41 mouse cellular contexts compared by ENCODE assay signal in the genomic region with DNA sequence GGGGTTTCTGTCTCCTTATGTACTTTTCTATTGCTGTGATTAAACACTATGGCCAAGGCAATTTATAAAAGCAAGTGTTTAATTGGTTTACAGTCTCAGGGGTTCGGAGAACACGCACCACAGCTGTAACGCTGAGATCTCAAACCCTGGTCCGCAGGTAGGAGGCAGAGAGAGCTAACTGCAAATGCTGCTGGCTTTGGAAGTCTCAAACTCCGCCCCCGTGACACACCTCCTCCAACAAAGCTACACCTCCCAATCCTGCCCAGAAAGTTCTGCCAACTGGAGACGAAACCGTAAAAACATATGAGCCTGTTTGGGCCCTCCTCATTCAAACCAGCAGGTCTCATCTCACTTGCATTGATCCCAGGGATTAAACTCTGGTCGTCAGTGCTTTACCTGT. TPM values are rescaled to one million over a fixed set of nuclear protein-coding genes. Genes with fewer than 3 reads are reported as not detected.
"Had no signal": no experiment of that assay in that cellular context is flagged by ENCODE, and none has a peak within 500 bp of the region (broad histone marks: within the 10 kb centered on the region; RNA-seq: fewer than 3 reads in every experiment).

No protein-coding gene starts in this region.

- H3K9me3 ChIP-seq: heart, embryonic 13.5 days; heart, embryonic 15.5 days; hindbrain, embryonic 13.5 days; hindbrain, embryonic 15.5 days; kidney, embryonic 15.5 days; limb, embryonic 10.5 days; limb, embryonic 12.5 days; liver, embryonic 12.5 days had no signal

- DNase-seq: gastrocnemius, postnatal 14 days; gastrocnemius, postnatal 36 days; heart, adult 11 months; heart, adult 2 months; heart, postnatal 14 days; heart, postnatal 36 days; kidney, adult 11 months; kidney, adult 2 months; kidney, adult 9 months; kidney, postnatal 14 days; kidney, postnatal 36 days; layer of hippocampus, adult 9-11 months; liver had no signal

- H3K36me3 ChIP-seq: heart, embryonic 13.5 days; heart, embryonic 15.5 days; hindbrain, embryonic 13.5 days; hindbrain, embryonic 15.5 days; kidney, embryonic 15.5 days; limb, embryonic 10.5 days; limb, embryonic 12.5 days; liver, embryonic 12.5 days had no signal

- H3K4me2 ChIP-seq: heart, embryonic 11.5 days; heart, embryonic 13.5 days; heart, embryonic 15.5 days; hindbrain, embryonic 13.5 days; hindbrain, embryonic 15.5 days; kidney, embryonic 15.5 days; limb, embryonic 12.5 days; liver, embryonic 12.5 days had no signal

- H3K27ac ChIP-seq: heart, adult 2 months; heart, embryonic 13.5 days; heart, embryonic 15.5 days; hindbrain, embryonic 13.5 days; hindbrain, embryonic 15.5 days; hindbrain, postnatal 0 days; kidney, embryonic 15.5 days; kidney, postnatal 0 days; left cerebral cortex, adult 2 months; limb, embryonic 10.5 days; limb, embryonic 12.5 days; liver, embryonic 12.5 days; liver, embryonic 14.5 days had no signal

- ATAC-seq: hindbrain, postnatal 0 days; intestine, embryonic 16.5 days; liver, embryonic 12.5 days had no signal

- H3K4me1 ChIP-seq: heart, embryonic 13.5 days; heart, embryonic 15.5 days; hindbrain, embryonic 13.5 days; hindbrain, embryonic 15.5 days; kidney, embryonic 15.5 days; limb, embryonic 10.5 days; limb, embryonic 12.5 days had no signal

- H3K4me3 ChIP-seq: heart, adult 2 months; heart, embryonic 13.5 days; heart, embryonic 15.5 days; hindbrain, embryonic 13.5 days; hindbrain, embryonic 15.5 days; kidney, embryonic 15.5 days; left cerebral cortex, adult 2 months; limb, embryonic 10.5 days; limb, embryonic 12.5 days; liver, embryonic 12.5 days had no signal

- H3K9ac ChIP-seq: heart, embryonic 13.5 days; heart, embryonic 15.5 days; hindbrain, embryonic 13.5 days; hindbrain, embryonic 15.5 days; kidney, embryonic 15.5 days; limb, embryonic 12.5 days; liver, embryonic 12.5 days; liver, embryonic 14.5 days had no signal

- H3K27me3 ChIP-seq: heart, embryonic 13.5 days; heart, embryonic 15.5 days; hindbrain, embryonic 13.5 days; hindbrain, embryonic 15.5 days; kidney, embryonic 15.5 days; limb, embryonic 12.5 days; liver, embryonic 12.5 days had no signal

RNA-seq across cellular contexts. Expression of a gene that starts 12.0 kb away (rescaled TPM):
- total RNA-seq: gastrocnemius, adult 18-20 months; gastrocnemius, adult 8-10 months; gastrocnemius, postnatal 36 days; heart, adult 2 months; heart, postnatal 14 days; heart, postnatal 36 days; hematopoietic stem cell, adult 5-6 weeks; hindbrain, postnatal 0 days; layer of hippocampus, adult 18-20 months; layer of hippocampus, adult 8-10 months; layer of hippocampus, postnatal 14 days; left cerebral cortex, adult 2 months; left cerebral cortex, postnatal 14 days; left cerebral cortex, postnatal 36 days had no signal
- polyA plus RNA-seq: gonadal fat pad, adult 2 months; heart, adult 2 months; heart, embryonic 11.5 days; heart, embryonic 13.5 days; heart, embryonic 15.5 days; heart, postnatal 0 days; hindbrain, embryonic 11.5 days; hindbrain, embryonic 13.5 days; hindbrain, embryonic 15.5 days; hindbrain, postnatal 0 days; intestine, embryonic 14.5 days; kidney, adult 2 months; kidney, embryonic 15.5 days; kidney, postnatal 0 days; large intestine, adult 2 months; limb, embryonic 10.5 days; limb, embryonic 12.5 days; limb, embryonic 14.5 days; liver, embryonic 12.5 days had no signal

RNA-seq across cellular contexts. Expression of a gene that starts 54.9 kb away (rescaled TPM):
- total RNA-seq: gastrocnemius, adult 18-20 months; gastrocnemius, adult 8-10 months; gastrocnemius, postnatal 14 days; gastrocnemius, postnatal 36 days; heart, adult 2 months; heart, postnatal 14 days; heart, postnatal 36 days; hematopoietic stem cell, adult 5-6 weeks; hindbrain, postnatal 0 days; layer of hippocampus, adult 18-20 months; layer of hippocampus, adult 8-10 months; layer of hippocampus, postnatal 14 days; left cerebral cortex, adult 2 months; left cerebral cortex, postnatal 14 days; left cerebral cortex, postnatal 36 days had no signal
- polyA plus RNA-seq: gonadal fat pad, adult 2 months; heart, adult 2 months; heart, embryonic 11.5 days; heart, embryonic 13.5 days; heart, embryonic 15.5 days; heart, postnatal 0 days; hindbrain, embryonic 11.5 days; hindbrain, embryonic 13.5 days; hindbrain, embryonic 15.5 days; hindbrain, postnatal 0 days; intestine, embryonic 14.5 days; intestine, embryonic 16.5 days; kidney, adult 2 months; kidney, embryonic 15.5 days; kidney, postnatal 0 days; large intestine, adult 2 months; limb, embryonic 10.5 days; limb, embryonic 12.5 days; limb, embryonic 14.5 days; liver, embryonic 12.5 days; liver, embryonic 14.5 days had no signal
